Mouse (Mus musculus) layer of hippocampus, postnatal 14 days (tissue): ENCODE data around the gene Hdac4. TPM values are rescaled to one million over a fixed set of nuclear protein-coding genes. Genes with fewer than 3 reads are reported as not detected.

Experiments used
- DNase-seq, 2 experiments: peaks; one replicate each; pipeline ENCODE4 v3.0.0; 2021 to 2022; ENCODE audit warnings: low spot score in 2 of 2, mixed read lengths in 1 of 2
- long read RNA-seq, 2 experiments: library from polyadenylated mRNA; stranded (forward); transcript quantifications; one replicate each; pipeline ENCODE4 v2.0.0; 2021
- total RNA-seq, 2 experiments: library from RNA; stranded (reverse); gene quantifications; 2 replicates each; pipeline ENCODE4 v1.2.3; 2021

Gene Hdac4
- 10 to 100 TPM; 96.2 to 98.7 TPM for total RNA-seq
- long read RNA-seq, experiment 1, partial matches to known transcripts = 16 of 42 reads
- long read RNA-seq, experiment 1, other reads (novel, unspliced or antisense) = 24 of 42 reads
- long read RNA-seq, experiment 2, partial matches to known transcripts = 20 of 46 reads
- long read RNA-seq, experiment 2, other reads (novel, unspliced or antisense) = 26 of 46 reads

- DNase-seq = peak; percentile 48 to 58
Observed at GRCm38 (mm10) chr1:92195360-92196149, at the start of gene Hdac4. TSS of gene Hdac4 (minus strand) at chr1:92195699.

GRCm38 (mm10) chr1:92243549-92243948 lies 48.0 kb upstream of the Hdac4 start:
- DNase-seq = no peak

- peak in 1 of 2 experiments; percentile 28 for DNase-seq
Observed at GRCm38 (mm10) chr1:92240072-92240471, 44.6 kb upstream of the Hdac4 start.

DNA sequence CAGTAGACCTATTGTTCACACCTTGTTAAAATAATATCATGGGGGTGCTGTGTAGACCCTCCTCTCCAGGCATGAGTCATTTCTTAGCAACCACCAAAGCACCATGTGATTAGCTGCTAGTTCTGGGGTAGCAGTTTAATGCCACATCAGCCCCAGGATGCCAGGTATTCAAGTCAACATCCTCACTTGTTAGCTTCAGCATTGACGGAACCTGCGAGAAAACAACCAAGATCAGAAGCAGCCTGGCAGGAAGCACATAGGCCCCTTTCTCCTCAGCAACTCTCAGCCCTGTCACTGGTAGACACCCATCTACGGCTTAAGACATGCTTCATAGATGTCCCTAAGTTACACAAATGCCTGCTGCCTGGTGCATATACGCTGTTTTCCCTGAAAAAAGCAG lies 40.1 kb upstream of the Hdac4 start:
- no peak for DNase-seq

GRCm38 (mm10) chr1:92225297-92225696 lies 29.8 kb upstream of the Hdac4 start:
- DNase-seq = no peak

GRCm38 (mm10) chr1:92223956-92224891 lies 28.7 kb upstream of the Hdac4 start:
- DNase-seq = peak in 1 of 2 experiments; percentile 46

GRCm38 (mm10) chr1:92216710-92217109 lies 21.2 kb upstream of the Hdac4 start:
- DNase-seq = no peak

DNA sequence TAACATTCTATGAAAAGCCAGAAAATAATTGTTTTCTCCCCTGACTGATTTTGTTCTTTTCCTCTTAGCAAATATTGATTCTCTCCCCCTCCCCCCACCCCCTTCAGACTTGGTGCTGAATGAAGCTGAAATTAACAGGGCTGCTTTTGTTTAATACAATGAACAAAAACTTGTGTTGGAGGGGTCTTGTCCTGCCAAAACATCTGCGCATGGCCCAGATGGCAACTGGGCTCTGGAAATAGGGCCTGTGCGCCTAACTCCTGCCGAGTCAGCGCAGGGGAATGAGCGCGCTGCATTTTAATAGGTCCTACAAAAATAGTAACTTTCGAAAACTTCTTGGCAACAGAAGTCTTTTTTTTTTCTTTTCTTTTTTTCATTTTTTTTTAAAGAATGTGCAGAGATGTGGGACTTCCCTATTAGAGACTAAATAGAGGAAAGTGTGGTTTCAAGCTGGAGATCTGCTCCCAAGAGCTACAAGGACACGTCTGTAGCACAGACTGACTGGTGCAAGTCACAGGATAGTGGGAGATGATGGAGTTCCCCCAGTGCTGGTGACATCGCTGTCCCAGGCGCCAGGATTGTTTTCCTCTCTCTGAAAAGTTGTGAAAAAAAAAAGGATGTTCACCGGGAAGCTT lies 20.6 kb upstream of the Hdac4 start:
- peak in 1 of 2 experiments; percentile 39 for DNase-seq

DNA sequence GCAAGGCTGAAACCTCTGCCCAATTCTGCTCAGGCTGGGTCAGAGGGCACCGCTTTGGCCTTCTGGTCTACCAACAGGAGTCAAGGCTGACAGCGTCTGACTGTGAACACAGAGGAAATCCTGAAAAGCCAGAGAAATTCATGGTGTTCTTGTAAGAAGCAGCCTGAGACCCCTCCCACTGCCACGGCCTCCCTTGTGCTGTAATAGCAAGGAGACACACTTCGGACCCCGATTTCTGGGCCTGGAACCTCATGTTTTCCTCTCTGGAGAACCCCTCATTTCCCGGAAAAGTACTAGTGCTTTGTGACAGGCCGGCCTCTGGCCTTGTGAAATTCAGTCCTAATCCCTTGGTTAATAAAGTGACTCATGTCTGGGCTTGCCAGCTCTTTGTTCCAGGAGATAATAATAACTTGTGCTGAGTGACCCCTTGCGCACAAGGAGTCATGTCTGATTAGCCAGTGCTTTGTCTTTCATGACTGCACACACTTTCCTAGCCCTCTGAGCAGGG lies 19.7 kb upstream of the Hdac4 start:
- no peak for DNase-seq

GRCm38 (mm10) chr1:92212003-92212750 lies 16.7 kb upstream of the Hdac4 start:
- DNase-seq = no peak

- no peak for DNase-seq
Observed at GRCm38 (mm10) chr1:92202639-92203352, 7.3 kb upstream of the Hdac4 start.

GRCm38 (mm10) chr1:92190463-92190862 lies 5.0 kb downstream of the Hdac4 start:
- DNase-seq = no peak

- DNase-seq = no peak
Observed at GRCm38 (mm10) chr1:92187137-92187536, 8.4 kb downstream of the Hdac4 start.

GRCm38 (mm10) chr1:92184600-92184999 lies 10.9 kb downstream of the Hdac4 start:
- no peak for DNase-seq

- no peak for DNase-seq
Observed at GRCm38 (mm10) chr1:92183101-92183790, 12.3 kb downstream of the Hdac4 start.

DNA sequence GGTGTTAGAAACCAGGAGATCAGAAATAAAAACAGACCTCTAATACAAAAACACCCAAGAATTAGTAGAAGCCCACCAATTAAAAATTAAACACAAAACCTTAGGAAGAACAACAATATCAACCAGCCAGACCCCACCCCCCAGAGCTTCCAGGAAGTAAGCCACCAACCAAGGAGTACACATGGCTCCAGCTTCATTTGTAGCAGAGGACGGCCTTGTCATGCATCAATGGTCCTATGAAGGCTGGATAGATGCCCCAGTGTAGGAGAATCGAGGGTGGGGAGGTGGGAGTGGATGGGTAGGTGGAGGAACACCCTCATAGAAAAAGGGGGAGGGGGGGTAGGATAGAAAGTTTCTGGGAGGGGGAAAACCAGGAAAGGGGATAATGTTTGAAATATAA lies 13.5 kb downstream of the Hdac4 start:
- no peak for DNase-seq

GRCm38 (mm10) chr1:92180141-92181137 lies 15.1 kb downstream of the Hdac4 start:
- DNase-seq = peak; percentile 100
